Mouse (Mus musculus) intestine, embryonic 15.5 days (tissue): ENCODE data around the gene Zdhhc19. TPM values are rescaled to one million over a fixed set of nuclear protein-coding genes. Genes with fewer than 3 reads are reported as not detected.

Source experiments
- ATAC-seq: fragments of 200-750 bp; cut with Nextera tagmentation; 2 replicates; pipeline ENCODE4 v1.8.0; 2017; ENCODE audit warnings: moderate TSS enrichment, moderate library complexity
- H3K27ac ChIP-seq: fragments of 300-500 bp; sonication (generic); 2 replicates; pipeline ENCODE4 v1.5.1; 2015; ENCODE audit warnings: mild to moderate bottlenecking, inconsistent platforms
- H3K27me3 ChIP-seq: fragments of 300-500 bp; sonication (generic); replicated peaks from 2 replicates; pipeline ENCODE4 v1.6.1; 2015; ENCODE audit warnings: inconsistent platforms
- H3K36me3 ChIP-seq: fragments of 300-500 bp; sonication (generic); 2 replicates; pipeline ENCODE4 v1.6.1; 2015; ENCODE audit warnings: inconsistent platforms
- H3K4me1 ChIP-seq: fragments of 300-500 bp; sonication (generic); replicated peaks from 2 replicates; pipeline ENCODE4 v1.6.1; 2015; ENCODE audit warnings: inconsistent platforms
- H3K4me2 ChIP-seq: fragments of 300-500 bp; sonication (generic); replicated peaks from 2 replicates; pipeline ENCODE4 v1.6.1; 2015; ENCODE audit warnings: mild to moderate bottlenecking, inconsistent platforms
- H3K4me3 ChIP-seq: fragments of 300-500 bp; sonication (generic); replicated peaks from 2 replicates; pipeline ENCODE4 v1.5.1; 2015; ENCODE audit warnings: inconsistent platforms
- H3K9ac ChIP-seq: fragments of 300-500 bp; sonication (generic); 2 replicates; pipeline ENCODE4 v1.6.1; 2015; ENCODE audit warnings: inconsistent platforms
- H3K9me3 ChIP-seq: fragments of 300-500 bp; sonication (generic); 2 replicates; pipeline ENCODE4 v1.6.1; 2016; ENCODE audit warnings: inconsistent platforms
- WGBS: fragments of 180-500 bp; shearing (Covaris S2); methylation state at CpG from one replicate; pipeline ENCODE4 v1.1.7; 2015; 5-methylcytosine and 5-hydroxymethylcytosine counted together
- polyA plus RNA-seq: library from polyadenylated mRNA; unstranded; fragments of >200 nt; fragmentation: Nextera tagmentation; extraction: Ambion mirVana; gene quantifications from 2 replicates; pipeline ENCODE4 v1.2.1, GENCODE M21; 2015

The Zdhhc19 gene
- polyA plus RNA-seq, 1 experiment from 2014 or later, result 1.1 TPM

DNA sequence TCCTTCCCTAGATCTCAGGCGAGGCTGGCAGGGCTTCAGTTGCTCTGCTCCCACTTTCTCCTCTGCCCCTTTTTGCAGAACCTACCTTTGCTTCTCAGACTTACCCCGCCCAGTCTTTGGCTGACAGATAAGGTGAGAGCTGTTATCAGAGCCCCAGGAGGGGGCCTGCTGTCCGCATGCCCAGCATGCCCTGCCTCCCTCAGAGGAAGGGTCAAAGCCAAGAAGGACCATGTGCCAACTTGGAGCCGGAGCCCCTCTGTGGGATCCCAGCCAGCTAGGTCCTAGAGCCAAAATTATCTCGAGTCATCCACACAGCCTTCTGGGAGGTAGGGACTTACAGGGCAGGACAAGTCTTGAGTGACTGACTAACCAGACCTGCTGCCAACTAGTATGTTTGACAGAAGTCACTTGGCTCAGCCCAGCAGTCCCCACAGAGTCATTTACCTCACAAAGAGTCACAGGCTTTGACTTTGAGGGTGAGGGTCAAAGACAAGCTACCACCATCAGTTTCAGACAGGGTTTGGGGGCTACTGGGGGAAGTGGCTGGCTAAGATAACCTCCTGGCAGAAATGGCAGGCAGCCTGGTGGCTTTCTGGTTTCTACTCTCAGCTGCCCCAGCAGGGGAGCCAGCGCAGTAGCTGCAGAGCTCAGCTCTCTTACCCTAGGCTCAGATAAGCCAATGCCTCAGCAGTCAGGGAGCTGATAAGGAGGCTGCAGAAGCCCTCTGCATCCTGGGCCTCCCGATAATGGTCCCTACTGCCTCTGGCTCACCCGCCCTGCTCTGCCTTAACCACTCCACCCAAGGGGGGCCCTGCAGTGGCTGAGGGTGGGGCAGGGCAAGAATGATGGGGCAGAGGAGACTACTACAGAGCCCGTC is 13.2 kb downstream of the Zdhhc19 start:
- Histone ChIP-seq H3K4me2 (peak overlapping the region; percentile 35; the same call in 1 of the 2 replicates), H3K27ac (peak overlapping the region; percentile 89), H3K36me3 (no peaks in the 10 kb centered on the region), H3K27me3 (no peaks in the 10 kb centered on the region), H3K9ac (no peak overlapping the region), H3K4me1 (peaks cover 37% of the 10 kb centered on the region), H3K9me3 (no peaks in the 10 kb centered on the region), H3K4me3 (no peak overlapping the region)
- peak; percentile 93 for ATAC-seq
- WGBS, result 40% methylated on average over 9 of the region's 9 CpGs

DNA sequence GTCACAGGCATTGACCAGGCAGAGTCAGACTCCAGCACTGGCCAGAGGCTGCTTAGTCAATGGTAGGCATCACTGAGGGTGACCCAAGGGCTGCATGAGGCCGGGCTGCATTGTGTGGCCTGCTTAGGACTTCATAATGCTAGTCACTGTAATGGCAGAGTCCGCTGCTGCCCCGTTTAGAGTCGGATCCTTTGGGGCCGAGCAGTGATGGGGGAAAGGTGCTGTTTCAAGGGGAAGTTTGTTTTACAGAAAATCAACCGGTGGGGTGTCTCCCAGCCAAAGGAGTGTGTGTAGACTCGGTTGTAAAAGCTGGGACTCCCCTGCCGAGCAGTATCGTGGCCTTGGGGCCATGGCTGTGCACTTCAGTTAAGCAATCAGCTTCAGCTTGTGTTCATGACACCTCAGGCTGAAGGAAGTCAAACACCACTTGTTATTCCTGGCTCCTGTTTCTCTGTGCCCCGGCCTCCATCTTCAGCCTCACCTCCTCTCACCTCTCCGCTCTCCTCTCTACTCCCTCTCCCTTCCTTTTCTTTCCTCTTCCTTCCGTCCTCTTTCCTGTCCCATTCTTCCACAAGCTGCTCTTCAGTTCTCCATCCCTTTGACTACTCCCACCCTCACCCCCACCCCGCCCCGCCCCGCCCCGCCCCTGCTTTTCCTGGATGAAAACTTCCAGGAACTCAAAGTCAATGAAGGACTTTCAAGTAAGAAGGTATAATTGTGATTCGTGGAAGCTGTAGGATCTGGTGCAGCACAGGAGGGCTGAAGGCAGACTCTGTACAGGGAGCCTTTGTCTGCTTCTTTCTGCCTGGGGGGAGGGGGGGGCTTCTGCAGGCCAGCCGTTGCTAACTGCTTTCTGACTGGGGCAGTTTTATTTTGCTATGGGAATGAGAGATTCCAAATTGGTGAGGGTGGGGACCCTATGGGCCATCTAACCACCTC is 14.6 kb downstream of the Zdhhc19 start:
- Histone ChIP-seq H3K4me1 (peaks cover 37% of the 10 kb centered on the region), H3K4me2 (no peak overlapping the region), H3K27ac (peak overlapping the region; percentile 48), H3K9ac (no peak overlapping the region), H3K4me3 (no peak overlapping the region), H3K27me3 (no peaks in the 10 kb centered on the region), H3K36me3 (no peaks in the 10 kb centered on the region), H3K9me3 (no peaks in the 10 kb centered on the region)
- ATAC-seq, result no peak
- WGBS, result 55% methylated on average over 18 of the region's 18 CpGs

DNA sequence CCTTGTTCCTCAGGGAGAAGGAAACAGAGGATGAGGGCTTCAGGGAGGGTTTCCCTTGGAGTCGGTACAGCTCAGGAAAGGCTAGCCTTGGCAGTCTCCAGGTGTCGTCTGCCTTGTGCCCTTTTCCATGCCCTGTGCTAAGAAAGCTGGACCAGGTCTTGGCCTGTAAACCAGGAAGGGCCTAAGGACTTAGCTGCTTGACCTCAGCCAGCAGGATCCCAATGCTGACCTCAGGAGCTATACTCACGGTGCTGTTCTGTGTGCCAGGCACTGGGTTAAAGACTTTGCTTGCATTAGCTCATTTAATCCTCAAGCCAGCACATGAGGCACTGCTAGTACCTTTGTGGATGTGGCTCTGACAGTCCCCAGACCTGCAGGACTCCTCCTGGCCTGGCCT is 15.3 kb downstream of the Zdhhc19 start:
- Histone ChIP-seq H3K27ac (no peak overlapping the region), H3K36me3 (no peaks in the 10 kb centered on the region), H3K4me1 (peaks cover 44% of the 10 kb centered on the region), H3K4me2 (no peak overlapping the region), H3K4me3 (no peak overlapping the region), H3K9me3 (no peaks in the 10 kb centered on the region), H3K27me3 (no peaks in the 10 kb centered on the region), H3K9ac (no peak overlapping the region)
- no peak for ATAC-seq
- WGBS, result 71% methylated on average over 3 of the region's 3 CpGs

DNA sequence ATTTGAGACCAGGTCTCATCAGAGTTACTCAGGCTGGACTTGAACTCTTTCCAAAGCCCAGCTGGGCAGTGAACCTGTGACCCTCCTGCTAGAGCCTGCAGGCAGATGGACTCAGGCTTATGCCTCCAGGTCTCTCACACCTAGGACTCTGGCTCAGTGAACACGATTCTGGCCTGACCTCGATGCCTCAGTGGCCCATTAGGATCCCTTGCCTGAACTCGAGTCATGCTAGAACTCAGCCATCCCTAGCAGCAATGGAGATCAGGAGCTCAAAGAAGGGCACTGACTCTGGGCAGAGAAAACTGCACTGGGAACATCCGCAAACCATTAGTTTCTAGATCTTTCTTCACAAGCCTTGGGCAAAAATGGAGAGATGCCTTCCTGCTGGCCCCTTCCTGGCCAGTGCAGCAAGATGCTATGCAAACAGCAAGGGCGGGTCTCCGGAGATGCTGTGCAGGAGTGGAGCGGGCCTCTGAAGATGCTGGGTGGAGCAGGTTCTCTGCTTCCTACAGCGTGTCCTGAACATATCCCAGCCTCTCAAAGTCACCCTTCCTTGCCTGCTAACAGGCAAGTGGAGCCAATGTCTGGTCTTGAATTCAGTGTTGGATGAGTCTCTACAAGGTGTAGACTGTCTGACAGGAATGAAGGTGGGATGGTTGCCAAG is 15.9 kb downstream of the Zdhhc19 start:
- 87% methylated on average over 8 of the region's 8 CpGs for WGBS
- Histone ChIP-seq H3K27me3 (no peaks in the 10 kb centered on the region), H3K4me2 (no peak overlapping the region), H3K36me3 (no peaks in the 10 kb centered on the region), H3K9ac (no peak overlapping the region), H3K4me1 (peaks cover 47% of the 10 kb centered on the region), H3K9me3 (no peaks in the 10 kb centered on the region), H3K4me3 (no peak overlapping the region), H3K27ac (no peak overlapping the region)
- no peak for ATAC-seq

DNA sequence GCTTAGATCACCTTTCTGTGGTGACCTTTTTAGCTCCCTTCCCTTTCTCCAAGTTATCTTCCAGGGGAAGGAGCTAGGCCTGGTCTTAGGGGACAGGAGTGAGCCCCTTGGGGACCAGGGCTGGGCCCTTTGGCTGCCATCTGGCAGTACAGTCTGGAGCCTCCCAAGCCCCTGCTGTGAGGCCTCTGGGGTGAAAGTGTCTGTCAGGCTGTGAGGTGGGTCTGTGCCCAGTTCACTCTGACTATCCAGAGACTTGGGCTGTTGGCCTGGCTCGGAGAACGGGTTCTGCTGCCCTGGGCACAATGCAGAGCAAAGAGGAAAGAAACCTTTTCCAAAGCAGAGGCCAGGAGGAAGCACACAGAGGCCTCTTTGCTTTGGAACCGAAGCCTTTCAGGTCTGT is 16.9 kb downstream of the Zdhhc19 start:
- H3K4me1 ChIP-seq, result peaks cover 42% of the 10 kb centered on the region
- H3K9me3 ChIP-seq, result no peaks in the 10 kb centered on the region
- no peaks in the 10 kb centered on the region for H3K27me3 ChIP-seq
- no peak overlapping the region for H3K27ac ChIP-seq
- H3K4me3 ChIP-seq, result no peak overlapping the region
- H3K9ac ChIP-seq, result no peak overlapping the region
- no peak for ATAC-seq
- H3K36me3 ChIP-seq, result no peaks in the 10 kb centered on the region
- WGBS, result 65% methylated on average over 3 of the region's 3 CpGs
- H3K4me2 ChIP-seq, result no peak overlapping the region

DNA sequence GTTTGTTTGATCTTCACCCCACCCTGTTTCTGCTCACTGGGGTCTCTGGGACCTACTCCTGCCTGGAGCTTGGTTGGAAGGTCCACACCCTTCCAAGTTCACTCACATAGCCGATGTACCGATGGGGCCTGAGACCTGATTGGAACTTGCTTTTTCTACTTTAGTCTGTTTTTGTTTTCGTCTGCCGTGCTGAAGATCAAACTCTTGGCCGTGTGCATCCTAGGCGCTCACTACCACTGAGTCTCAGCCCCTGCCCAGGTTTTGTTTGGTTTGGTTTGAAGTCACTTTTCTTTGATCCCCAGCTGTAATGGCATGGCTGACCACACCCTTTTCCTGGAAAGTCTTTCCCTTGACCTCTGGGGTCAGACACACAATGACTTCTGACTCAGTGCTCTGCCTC is 17.3 kb downstream of the Zdhhc19 start:
- Histone ChIP-seq H3K9ac (no peak overlapping the region), H3K4me3 (no peak overlapping the region), H3K9me3 (no peaks in the 10 kb centered on the region), H3K4me1 (peaks cover 44% of the 10 kb centered on the region), H3K27ac (no peak overlapping the region), H3K27me3 (no peaks in the 10 kb centered on the region), H3K36me3 (no peaks in the 10 kb centered on the region), H3K4me2 (no peak overlapping the region)
- no peak for ATAC-seq
- WGBS, result 90% methylated on average over 6 of the region's 6 CpGs

DNA sequence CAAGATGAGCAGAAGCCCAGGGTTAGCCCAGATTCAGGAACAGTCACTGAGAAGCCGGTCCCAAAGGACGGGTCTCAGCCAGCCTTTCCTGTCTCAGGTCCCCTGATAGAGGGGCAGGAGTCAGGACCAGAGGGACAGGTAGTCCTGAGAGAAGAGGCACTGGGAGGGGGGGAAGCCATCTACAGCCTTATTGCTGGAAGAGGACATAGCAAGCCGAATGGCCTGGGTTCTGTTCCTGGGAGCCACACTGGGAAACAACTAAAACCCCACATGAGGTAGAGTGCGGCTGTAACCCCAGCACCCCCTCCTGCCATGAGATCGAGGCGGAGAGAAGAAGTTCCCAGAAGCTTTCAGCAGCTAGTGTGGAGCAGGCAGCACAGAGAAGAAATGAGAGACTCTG is 17.9 kb downstream of the Zdhhc19 start:
- no peak overlapping the region for H3K4me2 ChIP-seq
- no peak overlapping the region for H3K27ac ChIP-seq
- no peak overlapping the region for H3K4me3 ChIP-seq
- no peak overlapping the region for H3K9ac ChIP-seq
- H3K27me3 ChIP-seq, result no peaks in the 10 kb centered on the region
- WGBS, result 97% methylated on average over 6 of the region's 6 CpGs
- no peaks in the 10 kb centered on the region for H3K9me3 ChIP-seq
- peaks cover 41% of the 10 kb centered on the region for H3K4me1 ChIP-seq
- ATAC-seq, result no peak
- H3K36me3 ChIP-seq, result no peaks in the 10 kb centered on the region

DNA sequence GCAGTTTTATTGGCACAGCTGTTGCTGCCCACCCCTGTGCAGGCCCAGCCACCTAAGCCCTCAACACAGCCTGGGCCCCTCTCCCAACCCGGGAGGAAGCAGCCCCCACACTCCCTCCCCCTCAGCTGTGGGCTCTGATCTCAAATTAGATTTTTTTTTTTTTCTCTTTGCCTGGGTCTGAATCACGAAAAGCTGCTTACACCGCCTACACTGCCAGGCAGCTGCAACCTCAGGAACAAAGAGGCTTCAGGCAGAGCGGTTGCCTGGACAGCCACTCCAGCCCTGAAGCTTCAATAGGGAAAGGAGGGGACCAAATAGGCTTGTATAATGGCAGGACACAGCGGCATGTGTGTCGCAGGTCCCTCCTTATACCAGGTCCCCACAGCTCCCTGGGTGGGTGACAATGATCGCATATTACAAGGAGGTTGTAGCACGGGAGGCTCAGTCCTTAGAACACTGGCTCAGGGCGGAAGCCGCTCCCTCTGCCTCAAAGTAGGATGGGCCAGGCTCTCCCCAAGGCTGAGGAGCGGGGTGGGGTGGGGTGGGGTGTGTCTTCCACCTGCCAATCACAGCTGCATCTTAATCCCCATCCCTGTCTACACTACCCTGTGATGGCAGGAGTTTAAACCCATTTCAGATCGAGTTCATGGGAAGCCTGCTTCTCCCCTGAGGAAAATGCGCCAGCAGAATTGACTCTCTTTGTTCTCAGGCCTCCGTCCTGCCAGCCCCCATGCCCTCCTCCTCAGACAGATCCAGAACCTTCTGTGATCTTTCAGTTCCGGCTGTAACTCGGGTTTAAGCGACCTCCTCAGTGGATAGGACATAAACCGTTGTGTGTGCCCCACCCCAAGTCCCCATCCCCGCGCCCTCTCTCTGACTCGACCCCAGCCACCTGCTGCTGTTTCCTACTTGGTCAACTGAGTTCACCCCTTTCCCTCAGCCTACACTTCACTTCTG is 20.2 kb downstream of the Zdhhc19 start:
- WGBS, result 25% methylated on average over 21 of the region's 21 CpGs
- ATAC-seq, result peak; percentile 83

DNA sequence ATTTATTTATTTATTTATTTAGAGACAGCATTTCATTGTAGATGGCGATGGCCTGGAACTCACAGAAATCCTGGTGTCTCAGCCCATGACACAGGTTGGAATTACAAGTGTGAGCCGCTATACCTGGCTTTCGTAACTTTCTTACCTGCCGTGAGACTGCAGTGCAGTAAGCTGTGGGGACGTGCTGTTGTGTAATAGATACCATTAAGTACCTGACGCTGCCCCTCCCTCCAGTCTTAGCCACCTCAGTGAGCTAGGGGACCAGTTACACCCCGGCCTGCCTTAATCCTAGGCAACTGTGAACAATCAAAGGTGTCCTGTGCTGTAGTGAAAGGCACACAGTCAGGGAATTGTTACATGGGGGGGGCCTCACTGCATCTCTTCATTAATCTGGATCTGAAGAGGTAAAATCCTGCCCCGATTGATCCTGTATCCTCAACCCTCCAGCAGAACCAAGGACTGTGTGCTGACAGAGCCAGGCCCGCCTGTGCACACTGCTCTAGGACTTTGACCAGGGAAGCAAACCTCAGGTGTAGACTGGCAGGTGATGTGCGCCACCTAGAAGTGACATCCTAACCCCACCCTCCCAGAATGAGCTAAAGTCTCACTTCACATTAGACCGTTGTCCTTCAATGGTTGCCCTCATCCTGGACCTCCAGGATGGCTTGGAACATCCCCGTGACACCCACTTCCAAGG is 21.9 kb downstream of the Zdhhc19 start:
- Histone ChIP-seq H3K36me3 (no peaks in the 10 kb centered on the region), H3K27me3 (no peaks in the 10 kb centered on the region), H3K27ac (0 out of 2 replicates have a peak overlapping the region, but pooled peaks have one; percentile 3), H3K4me1 (peaks cover 20% of the 10 kb centered on the region; the same call in 1 of the 2 replicates), H3K9me3 (no peaks in the 10 kb centered on the region), H3K9ac (no peak overlapping the region), H3K4me3 (no peak overlapping the region), H3K4me2 (0 out of 2 replicates have a peak overlapping the region, but pooled peaks have one; percentile 9)
- peak; percentile 79 for ATAC-seq
- WGBS, result 71% methylated on average over 12 of the region's 12 CpGs

More for the DNA sequence above, 20.2 kb downstream of the Zdhhc19 start:
- Histone ChIP-seq H3K27ac (peak overlapping the region; percentile 75), H3K4me3 (0 out of 2 replicates have a peak overlapping the region, but pooled peaks have one; percentile 9), H3K9me3 (no peaks in the 10 kb centered on the region), H3K4me2 (peak overlapping the region; percentile 51), H3K36me3 (no peaks in the 10 kb centered on the region), H3K27me3 (no peaks in the 10 kb centered on the region), H3K4me1 (peaks cover 26% of the 10 kb centered on the region), H3K9ac (peak overlapping the region; percentile 36)

DNA sequence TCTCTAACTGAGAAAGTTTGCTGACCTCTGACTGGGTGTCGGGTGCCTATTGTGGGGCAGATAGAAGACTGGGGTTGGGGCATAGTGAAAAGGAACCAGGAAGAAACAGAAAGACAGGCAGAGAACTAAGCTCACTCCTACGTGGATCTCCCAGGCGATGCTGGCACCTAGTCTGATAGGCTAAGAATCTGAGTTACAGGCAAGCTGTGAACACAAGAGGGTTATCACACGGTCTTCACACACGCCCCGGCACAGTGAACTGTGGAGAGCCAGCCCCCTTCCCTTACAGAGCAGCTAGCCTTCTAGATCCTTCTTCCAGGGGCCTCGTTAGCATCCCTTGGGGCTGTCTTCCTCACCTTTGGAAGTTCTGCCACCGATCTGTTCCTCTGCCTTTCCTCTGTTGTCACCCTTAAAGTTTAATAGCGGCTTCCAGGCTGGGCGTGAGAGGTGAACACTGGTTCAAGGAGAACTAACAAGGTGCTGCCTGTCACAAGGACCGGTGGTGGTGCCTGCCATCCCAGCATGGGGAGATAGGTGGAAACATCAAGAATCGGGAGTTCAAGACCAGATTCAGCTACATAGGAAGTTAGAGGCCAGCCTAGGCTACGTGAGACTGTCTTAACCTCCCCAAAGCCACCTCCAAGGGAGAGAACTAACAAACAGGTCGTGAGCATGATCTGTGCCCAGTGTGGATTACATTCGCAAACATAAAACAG is 23.7 kb downstream of the Zdhhc19 start:
- 77% methylated on average over 15 of the region's 15 CpGs for WGBS
- no peak for ATAC-seq

More for the DNA sequence above, 23.7 kb downstream of the Zdhhc19 start:
- no peaks in the 10 kb centered on the region for H3K9me3 ChIP-seq
- H3K36me3 ChIP-seq, result no peaks in the 10 kb centered on the region
- H3K4me1 ChIP-seq, result peaks cover 28% of the 10 kb centered on the region
- H3K27me3 ChIP-seq, result no peaks in the 10 kb centered on the region
- no peak overlapping the region for H3K9ac ChIP-seq
- no peak overlapping the region for H3K4me2 ChIP-seq
- H3K4me3 ChIP-seq, result no peak overlapping the region
- no peak overlapping the region for H3K27ac ChIP-seq
